Mouse (Mus musculus) lung, adult 2 months (tissue): ENCODE results near the gene Klhdc7b.

Experiments
- CTCF ChIP-seq: fragments of 200-500 bp; IDR thresholded peaks from 2 replicates; pipeline ENCODE4 v1.5.1; 2011; ENCODE audit warnings: mild to moderate bottlenecking, low read length, control low read depth; ENCODE audit not compliant: insufficient read depth
- POLR2A ChIP-seq: fragments of 200-500 bp; IDR thresholded peaks from 2 replicates; pipeline ENCODE4 v1.6.1; 2011; ENCODE audit warnings: low read depth, mild to moderate bottlenecking, control low read depth, low read length, borderline replicate concordance; ENCODE audit errors: extremely low read depth

DNA sequence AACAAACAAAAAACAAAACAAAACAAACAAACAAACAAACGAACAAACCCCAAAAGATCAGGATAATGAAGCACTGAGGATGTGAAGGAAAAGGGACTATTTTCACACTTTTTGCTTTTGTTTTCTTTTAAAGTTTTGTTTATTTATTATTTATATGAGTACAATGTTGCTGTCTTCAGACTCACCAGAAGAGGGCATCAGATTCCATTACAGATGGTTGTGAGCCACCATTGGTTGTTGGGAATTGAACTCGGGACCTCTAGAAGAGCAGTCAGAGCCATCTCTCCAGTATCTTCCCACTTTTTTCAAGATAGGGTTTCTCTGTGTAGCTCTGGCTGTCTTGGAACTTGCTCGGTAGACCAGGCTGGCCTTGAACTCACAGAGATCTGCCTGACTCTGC lies 41.4 kb upstream of the Klhdc7b start:
- no peak for TF ChIP-seq POLR2A
- TF ChIP-seq CTCF = no peak
